Mouse (Mus musculus): ENCODE data around the gene Cys1.
"Not testable (repeated sequence)": the region's sequence is repeated elsewhere in the genome, so short reads cannot be mapped to it uniquely, and the experiment has no call there.

Gene Cys1

GRCm38 (mm10) chr12:24681286-24682023 is at the start of gene Cys1:
TSS of gene Cys1 (minus strand) at chr12:24681813.
- no peak for DNase-seq

- DNase-seq: no peak
These were observed 42.8 kb upstream of the Cys1 start for GRCm38 (mm10) chr12:24724369-24724768.

DNA sequence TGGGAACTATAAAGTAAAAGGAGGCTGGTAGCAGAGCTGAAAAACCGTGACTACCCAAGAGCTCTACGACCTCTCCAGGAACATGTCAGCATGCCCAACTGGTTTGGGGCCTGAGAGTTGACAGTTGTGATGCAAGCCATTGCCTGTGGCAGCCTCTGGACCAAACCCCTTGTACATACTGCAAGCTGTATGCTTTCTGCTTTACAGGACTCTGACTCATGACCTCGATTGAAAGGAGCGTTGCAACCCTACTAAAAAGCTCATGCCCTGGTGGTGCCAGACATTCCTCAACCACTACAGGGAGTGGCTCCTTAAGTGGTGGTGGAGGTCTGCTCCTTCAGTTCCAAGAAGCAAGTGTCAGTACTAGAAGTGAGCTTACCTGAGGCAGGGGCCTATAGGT is 42.2 kb upstream of the Cys1 start:
- no peak for DNase-seq

GRCm38 (mm10) chr12:24723434-24723833 is 41.8 kb upstream of the Cys1 start:
- no peak for DNase-seq

DNA sequence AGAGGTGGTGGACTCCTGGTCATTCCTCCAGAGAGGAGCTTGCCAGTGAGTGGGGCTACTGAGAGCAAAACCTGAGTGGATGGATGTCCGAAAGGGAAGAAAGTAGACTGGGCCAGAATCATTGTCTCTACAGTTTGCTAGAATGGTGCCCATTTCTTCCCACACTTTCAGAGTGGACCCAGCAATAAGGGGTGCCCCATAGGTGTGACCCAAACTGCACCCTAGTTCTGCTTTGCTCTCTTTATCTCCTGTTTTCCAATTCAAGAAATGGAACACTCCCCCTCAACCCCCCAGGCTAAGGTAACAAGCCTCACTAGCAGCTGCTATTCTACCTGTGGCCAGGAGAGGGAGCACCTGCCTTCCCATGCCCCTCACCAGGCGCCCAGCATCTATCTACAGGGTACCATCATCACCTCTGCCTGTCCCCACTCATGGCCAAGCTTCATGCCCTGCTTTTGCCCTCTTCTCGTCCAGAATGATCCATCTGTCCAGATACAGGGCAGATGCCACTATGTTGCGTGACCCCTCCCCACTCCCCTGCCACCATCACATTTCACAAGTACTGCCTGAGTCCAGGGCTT is 35.2 kb upstream of the Cys1 start:
- DNase-seq: no peak

DNA sequence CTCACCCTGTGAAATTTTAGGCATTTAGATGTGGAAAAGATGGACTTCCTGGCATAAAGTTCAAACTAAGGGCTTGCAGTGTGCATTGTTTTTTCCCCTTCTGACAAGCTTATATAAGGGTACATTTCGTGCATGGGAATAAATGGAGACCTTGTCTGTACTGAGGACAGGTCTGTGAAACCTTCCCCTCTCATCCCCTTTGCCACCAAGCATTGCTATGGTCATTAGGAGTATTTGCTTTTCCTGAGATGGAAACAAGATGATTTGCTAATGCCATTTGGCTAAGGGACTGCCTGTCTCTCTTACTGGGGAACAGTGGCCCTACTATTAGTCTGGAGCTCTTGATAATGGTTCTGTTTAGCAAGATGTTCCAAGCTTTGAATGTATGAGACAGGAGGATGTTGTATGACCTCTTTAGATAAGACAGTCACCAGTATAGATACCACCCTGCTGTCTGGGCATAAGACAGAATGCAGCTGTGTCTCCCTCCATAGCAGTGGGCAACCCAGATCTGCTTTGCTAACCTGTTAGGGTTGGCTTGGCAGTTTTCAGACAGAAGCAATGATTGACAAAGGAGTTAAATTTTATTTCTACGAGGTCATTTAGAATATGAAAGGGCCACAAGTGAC is 33.8 kb upstream of the Cys1 start:
- DNase-seq: no peak

- no peak for DNase-seq
These were observed 33.1 kb upstream of the Cys1 start for GRCm38 (mm10) chr12:24714579-24715255.

- no peak for DNase-seq
These were observed 30.8 kb upstream of the Cys1 start for GRCm38 (mm10) chr12:24712396-24712795.

- no peak for DNase-seq
These were observed 29.1 kb upstream of the Cys1 start for GRCm38 (mm10) chr12:24710672-24711071.

DNA sequence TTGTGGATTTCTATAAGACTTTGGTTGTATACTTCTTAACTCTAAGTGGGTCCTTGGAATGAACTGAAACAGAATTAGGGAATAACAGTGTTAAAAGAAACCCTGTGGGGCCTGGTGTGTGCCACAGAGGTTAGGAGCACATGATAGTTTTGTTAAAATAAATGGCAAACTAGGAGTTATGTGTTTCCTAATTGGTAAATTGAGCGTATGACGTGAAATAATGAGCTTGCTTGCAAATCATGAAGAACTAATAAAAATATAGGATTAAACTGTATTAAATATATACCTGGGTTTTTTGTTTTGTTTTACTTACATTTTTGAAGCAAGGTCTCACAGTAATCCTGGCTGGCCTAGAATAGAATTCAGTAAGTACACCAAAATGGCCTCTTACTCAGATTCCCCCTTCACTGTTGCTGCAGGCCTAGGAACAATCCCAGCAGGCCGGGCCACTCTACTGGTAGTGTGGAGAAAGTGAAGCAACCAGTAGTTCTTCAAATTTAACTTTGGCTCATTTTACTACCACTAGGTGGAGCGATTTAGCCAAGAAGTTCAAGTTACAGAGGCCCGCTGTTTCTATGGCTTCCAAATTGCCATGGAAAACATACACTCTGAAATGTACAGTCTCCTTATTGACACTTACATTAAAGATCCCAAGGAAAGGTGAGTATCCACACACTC is 28.4 kb upstream of the Cys1 start:
- peak; percentile 49 for DNase-seq

- no peak for DNase-seq
These were observed 27.8 kb upstream of the Cys1 start for GRCm38 (mm10) chr12:24709409-24709808.

GRCm38 (mm10) chr12:24708824-24709218 is 27.2 kb upstream of the Cys1 start:
- no peak for DNase-seq

DNA sequence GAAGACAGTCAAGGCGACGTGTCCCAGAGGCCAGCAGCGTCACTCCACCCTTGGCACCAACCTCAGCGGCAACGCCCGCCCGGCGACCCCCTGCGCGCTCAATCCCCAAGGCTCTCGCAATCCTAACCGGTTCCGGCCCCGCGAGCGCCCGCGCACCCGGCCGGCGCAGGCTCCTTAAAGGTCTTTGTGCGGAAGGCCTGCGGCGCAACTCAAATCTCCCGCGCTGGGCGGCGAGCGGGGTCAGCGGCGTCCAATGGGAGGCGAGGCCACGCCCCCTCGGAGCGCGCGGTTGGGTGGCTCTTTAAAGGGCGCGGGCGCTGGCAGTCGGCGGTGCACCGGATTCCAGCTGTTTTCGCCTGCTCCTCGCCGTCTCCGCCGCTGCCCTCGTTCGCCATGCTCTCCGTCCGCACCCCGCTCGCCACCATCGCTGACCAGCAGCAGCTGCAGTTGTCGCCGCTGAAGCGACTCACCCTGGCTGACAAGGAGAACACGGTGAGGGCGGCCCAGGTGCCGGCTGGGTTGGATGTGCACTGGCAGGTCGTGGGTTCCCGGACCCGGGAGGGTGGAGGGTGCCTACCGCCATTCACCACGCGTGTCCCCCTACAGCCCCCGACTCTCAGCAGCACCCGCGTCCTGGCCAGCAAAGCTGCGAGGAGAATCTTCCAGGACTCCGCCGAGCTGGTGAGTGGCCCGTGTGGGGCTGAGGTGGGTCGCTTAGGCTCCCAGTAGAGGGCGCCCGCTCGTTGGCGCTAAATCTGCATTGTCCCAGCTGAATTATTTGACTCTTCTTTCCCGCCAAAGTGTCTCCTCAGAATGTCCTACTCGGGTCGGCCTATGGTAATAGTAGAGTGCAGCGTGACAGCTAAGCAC is 26.6 kb upstream of the Cys1 start, which contains the start of gene Rrm2:
TSS of gene Rrm2 (plus strand) at position 288 of the 870 bp plus-strand sequence.
- DNase-seq: peak; percentile 89

DNA sequence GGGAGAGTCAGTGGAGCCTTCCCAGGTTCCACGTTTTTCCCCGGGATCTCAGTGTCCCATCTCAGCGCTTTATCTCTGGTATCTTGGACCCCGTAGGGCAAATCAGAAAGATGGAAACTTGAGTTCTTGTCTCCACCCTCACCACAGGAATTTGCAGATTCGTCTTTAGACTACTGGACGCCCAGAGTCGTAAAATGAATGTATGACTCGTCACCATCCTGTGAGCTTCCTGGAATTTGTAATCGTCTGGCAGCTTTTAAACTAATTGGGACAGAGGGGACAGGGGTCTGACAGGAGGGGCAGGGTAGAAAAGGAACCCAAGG is 25.8 kb upstream of the Cys1 start:
- DNase-seq: no peak

DNA sequence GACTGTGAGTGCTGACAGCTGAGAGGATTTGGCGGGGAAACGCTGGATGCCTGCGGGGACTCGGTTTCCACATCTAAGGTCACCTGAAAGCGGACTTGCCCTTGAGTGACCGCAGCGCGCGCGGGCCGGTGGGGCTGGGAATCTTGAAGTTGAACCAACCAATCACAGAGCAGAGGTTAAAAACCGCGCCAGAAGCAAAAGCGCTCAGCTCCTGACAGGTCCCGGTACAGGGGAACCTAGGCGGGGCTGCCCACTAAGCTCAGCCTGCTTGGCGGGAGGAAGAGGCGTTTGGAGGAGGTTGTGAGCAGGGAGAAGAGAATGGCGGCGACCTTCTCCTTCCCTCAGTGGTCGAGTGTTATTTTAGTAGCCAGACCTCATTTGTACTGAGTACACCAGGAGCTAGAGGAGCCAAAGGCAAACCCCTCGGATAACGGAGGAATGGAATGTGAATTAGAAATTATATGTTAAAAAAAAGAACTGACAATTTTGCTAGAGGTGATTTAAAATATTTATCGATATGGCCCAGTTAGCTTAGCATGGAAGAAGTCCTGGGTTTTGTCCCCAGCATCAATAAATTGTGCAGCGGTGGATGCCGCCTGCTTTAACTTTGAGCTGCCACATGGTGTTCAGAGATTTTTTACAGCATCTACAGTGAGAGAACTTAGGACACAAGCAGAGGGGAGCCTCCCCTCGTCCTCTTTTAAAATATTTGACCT is 25.3 kb upstream of the Cys1 start:
- DNase-seq: no peak

GRCm38 (mm10) chr12:24705502-24706263 is 24.1 kb upstream of the Cys1 start:
- no peak for DNase-seq

DNA sequence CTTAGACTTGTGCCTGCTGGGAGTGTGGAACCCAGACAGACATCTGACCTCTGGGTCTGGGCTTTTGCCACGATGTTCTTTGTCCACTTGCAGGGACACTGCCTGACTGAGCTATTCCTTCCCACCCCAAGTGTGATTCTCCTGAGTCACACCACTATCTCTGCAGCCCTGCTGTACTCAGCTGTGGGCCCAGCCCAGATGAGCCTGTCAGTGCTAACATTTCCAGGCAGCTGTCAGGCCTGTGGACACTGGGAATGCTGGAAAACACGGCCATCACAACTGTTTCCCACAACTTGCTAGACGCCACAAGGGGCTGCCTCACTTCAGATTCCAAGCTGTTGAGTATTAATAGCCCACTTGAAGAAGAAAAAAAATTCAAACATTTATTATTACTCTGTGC is 21.4 kb upstream of the Cys1 start:
- DNase-seq: no peak

- not testable (repeated sequence) for DNase-seq
These were observed 20.0 kb upstream of the Cys1 start for GRCm38 (mm10) chr12:24701621-24702020.

DNA sequence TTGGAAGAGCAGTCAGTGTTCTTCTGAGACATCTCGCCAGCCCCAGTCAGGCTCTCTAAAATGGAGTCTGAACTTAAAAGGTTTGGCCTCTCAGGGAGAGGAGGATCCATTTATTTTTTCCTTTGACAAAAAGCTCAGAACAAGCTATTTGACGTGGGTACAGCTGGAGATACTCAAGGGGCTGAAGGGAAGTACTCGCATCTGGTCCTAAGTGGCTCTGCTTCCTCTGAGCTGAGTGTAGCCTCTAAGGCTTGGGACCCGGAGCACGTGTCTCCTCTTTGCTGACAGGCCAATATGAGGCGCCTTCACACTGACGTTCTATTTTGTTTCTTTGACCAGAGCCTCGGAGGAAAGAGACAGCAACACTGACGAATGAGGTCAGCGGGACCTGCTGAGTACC is 18.0 kb upstream of the Cys1 start:
- no peak for DNase-seq

DNA sequence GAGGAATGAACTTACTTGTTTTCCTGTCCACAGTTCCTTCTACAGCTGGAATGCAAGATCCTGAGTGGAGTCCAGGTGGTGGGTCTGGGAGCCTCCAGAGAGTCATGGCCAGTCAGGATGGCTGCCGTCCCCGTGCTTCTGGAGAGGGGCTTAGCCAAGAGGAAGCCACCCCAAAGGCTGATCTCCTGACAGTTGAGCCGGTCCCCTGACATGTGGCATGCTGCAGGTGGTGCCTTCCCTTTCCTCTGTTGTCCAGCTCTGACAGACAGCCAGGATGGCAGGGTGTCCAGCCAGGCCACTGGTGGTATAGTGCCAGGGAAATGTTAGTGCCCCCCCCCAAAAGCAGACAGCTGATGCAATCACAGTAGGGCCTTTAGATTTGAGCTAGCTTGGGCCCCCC is 16.9 kb upstream of the Cys1 start:
- no peak for DNase-seq

All from layer of hippocampus, adult 9-11 months (tissue).